Mouse (Mus musculus) heart, embryonic 13.5 days (tissue): Measurements from ENCODE around the gene Hs6st2. TPM values are rescaled to one million over a fixed set of nuclear protein-coding genes. Genes with fewer than 3 reads are reported as not detected.

Source experiments
- ATAC-seq: fragments of 200-750 bp; cut with Nextera tagmentation; 2 replicates; pipeline ENCODE4 v1.8.0; 2017; ENCODE audit warnings: moderate TSS enrichment; ENCODE audit not compliant: insufficient number of reproducible peaks, low FRiP score, low TSS enrichment; ENCODE audit errors: extremely low read depth
- H3K27ac ChIP-seq: fragments of 300-500 bp; sonication (generic); replicated peaks from 2 replicates; pipeline ENCODE4 v1.5.1; 2015; ENCODE audit warnings: moderate library complexity, mild to moderate bottlenecking, inconsistent platforms
- H3K27me3 ChIP-seq: fragments of 300-500 bp; sonication (generic); replicated peaks from 2 replicates; pipeline ENCODE4 v1.6.1; 2015; ENCODE audit warnings: mild to moderate bottlenecking, inconsistent platforms
- H3K36me3 ChIP-seq: fragments of 300-500 bp; sonication (generic); 2 replicates; pipeline ENCODE4 v1.6.1; 2015; ENCODE audit warnings: mild to moderate bottlenecking, inconsistent platforms
- H3K4me1 ChIP-seq: fragments of 300-500 bp; sonication (generic); 2 replicates; pipeline ENCODE4 v1.6.1; 2015; ENCODE audit warnings: inconsistent platforms
- H3K4me2 ChIP-seq: fragments of 300-500 bp; sonication (generic); 2 replicates; pipeline ENCODE4 v1.6.1; 2015; ENCODE audit warnings: inconsistent platforms, mild to moderate bottlenecking, moderate library complexity
- H3K4me3 ChIP-seq: fragments of 300-500 bp; sonication (generic); 2 replicates; pipeline ENCODE4 v1.5.1; 2015; ENCODE audit warnings: moderate library complexity, mild to moderate bottlenecking, inconsistent platforms
- H3K9ac ChIP-seq: fragments of 300-500 bp; sonication (generic); 2 replicates; pipeline ENCODE4 v1.6.1; 2015; ENCODE audit warnings: inconsistent platforms, mild to moderate bottlenecking, moderate library complexity
- H3K9me3 ChIP-seq: fragments of 300-500 bp; sonication (generic); 2 replicates; pipeline ENCODE4 v1.6.1; 2016; ENCODE audit warnings: inconsistent platforms
- WGBS: fragments of 180-500 bp; shearing (Covaris S2); methylation state at CpG from one replicate; pipeline ENCODE4 v1.1.7; 2015; ENCODE audit warnings: mixed read lengths; 5-methylcytosine and 5-hydroxymethylcytosine counted together
- polyA plus RNA-seq: library from polyadenylated mRNA; unstranded; fragments of >200 nt; fragmentation: Nextera tagmentation; extraction: Ambion mirVana; gene quantifications from 2 replicates; pipeline ENCODE4 v1.2.1, GENCODE M21; 2015

Gene Hs6st2
- polyA plus RNA-seq = 14.0 and 14.4 TPM in 2 replicates

GRCm38 (mm10) chrX:51681756-51682155 lies at the start of gene Hs6st2:
Gene Hs6st2, minus strand, starts transcription at chrX:51681856.
- 17% methylated on average over 5 of the region's 5 CpGs for WGBS
- H3K4me3 ChIP-seq = peak within 1 kb of the TSS; percentile 61
- H3K4me2 ChIP-seq = peak within 1 kb of the TSS; percentile 83
- H3K4me1 ChIP-seq = 0 out of 2 replicates have a peak, but pooled peaks cover 6% of the 10 kb centered on the region
- H3K9ac ChIP-seq = peak within 1 kb of the TSS; percentile 77
- peaks cover 44% of the 10 kb centered on the region for H3K27me3 ChIP-seq
- H3K9me3 ChIP-seq = no peaks in the 10 kb centered on the region
- no peak for ATAC-seq
- H3K27ac ChIP-seq = no peak within 1 kb of the TSS
- no peaks in the 10 kb centered on the region for H3K36me3 ChIP-seq

- Histone ChIP-seq H3K27me3 (no peaks in the 10 kb centered on the region), H3K4me2 (no peak overlapping the region), H3K9ac (no peak overlapping the region), H3K9me3 (no peaks in the 10 kb centered on the region), H3K36me3 (no peaks in the 10 kb centered on the region), H3K4me1 (peaks cover 11% of the 10 kb centered on the region), H3K27ac (peak overlapping the region; percentile 32; the same call in 1 of the 2 replicates), H3K4me3 (no peak overlapping the region)
- ATAC-seq = no peak
- WGBS = 24% methylated on average over 8 of the region's 8 CpGs
These were observed 32.6 kb upstream of the Hs6st2 start for GRCm38 (mm10) chrX:51714086-51714745.

- no peak overlapping the region for H3K4me3 ChIP-seq
- H3K4me2 ChIP-seq = no peak overlapping the region
- WGBS = 42% methylated on average over 1 of the region's 1 CpGs
- ATAC-seq = no peak
- no peaks in the 10 kb centered on the region for H3K27me3 ChIP-seq
- H3K9ac ChIP-seq = no peak overlapping the region
- no peaks in the 10 kb centered on the region for H3K9me3 ChIP-seq
- peaks cover 11% of the 10 kb centered on the region for H3K4me1 ChIP-seq
- H3K27ac ChIP-seq = no peak overlapping the region
- no peaks in the 10 kb centered on the region for H3K36me3 ChIP-seq
These were observed 31.3 kb upstream of the Hs6st2 start for GRCm38 (mm10) chrX:51712996-51713395.

- Histone ChIP-seq H3K9me3 (no peaks in the 10 kb centered on the region), H3K4me3 (no peak overlapping the region), H3K36me3 (no peaks in the 10 kb centered on the region), H3K4me2 (no peak overlapping the region), H3K4me1 (no peaks in the 10 kb centered on the region), H3K27me3 (peaks cover 10% of the 10 kb centered on the region; the same call in 1 of the 2 replicates), H3K27ac (no peak overlapping the region), H3K9ac (no peak overlapping the region)
- ATAC-seq = no peak
- 66% methylated on average over 4 of the region's 4 CpGs for WGBS
These were observed 21.2 kb upstream of the Hs6st2 start for GRCm38 (mm10) chrX:51702823-51703222.

GRCm38 (mm10) chrX:51699079-51699478 lies 17.4 kb upstream of the Hs6st2 start:
- no peaks in the 10 kb centered on the region for H3K9me3 ChIP-seq
- H3K4me1 ChIP-seq = no peaks in the 10 kb centered on the region
- WGBS = 37% methylated on average over 4 of the region's 4 CpGs
- H3K9ac ChIP-seq = no peak overlapping the region
- H3K4me2 ChIP-seq = no peak overlapping the region
- H3K27me3 ChIP-seq = 0 out of 2 replicates have a peak, but pooled peaks cover 7% of the 10 kb centered on the region
- no peaks in the 10 kb centered on the region for H3K36me3 ChIP-seq
- ATAC-seq = no peak
- no peak overlapping the region for H3K27ac ChIP-seq
- H3K4me3 ChIP-seq = no peak overlapping the region

GRCm38 (mm10) chrX:51686048-51686949 lies 4.6 kb upstream of the Hs6st2 start:
- ATAC-seq = no peak
- Histone ChIP-seq H3K4me3 (no peak overlapping the region), H3K4me1 (0 out of 2 replicates have a peak, but pooled peaks cover 6% of the 10 kb centered on the region), H3K9ac (no peak overlapping the region), H3K27ac (no peak overlapping the region), H3K27me3 (peaks cover 19% of the 10 kb centered on the region), H3K4me2 (no peak overlapping the region), H3K36me3 (no peaks in the 10 kb centered on the region), H3K9me3 (no peaks in the 10 kb centered on the region)
- WGBS = 53% methylated on average over 6 of the region's 6 CpGs

- no peak overlapping the region for H3K4me2 ChIP-seq
- no peak overlapping the region for H3K9ac ChIP-seq
- H3K27ac ChIP-seq = no peak overlapping the region
- H3K4me1 ChIP-seq = 0 out of 2 replicates have a peak, but pooled peaks cover 6% of the 10 kb centered on the region
- H3K4me3 ChIP-seq = no peak overlapping the region
- 68% methylated on average over 3 of the region's 3 CpGs for WGBS
- peaks cover 36% of the 10 kb centered on the region for H3K27me3 ChIP-seq
- no peaks in the 10 kb centered on the region for H3K9me3 ChIP-seq
- ATAC-seq = no peak
- no peaks in the 10 kb centered on the region for H3K36me3 ChIP-seq
These were observed 2.8 kb upstream of the Hs6st2 start for GRCm38 (mm10) chrX:51684336-51685056.

- peaks cover 44% of the 10 kb centered on the region for H3K27me3 ChIP-seq
- H3K27ac ChIP-seq = no peak overlapping the region
- no peak for ATAC-seq
- H3K9ac ChIP-seq = peak overlapping the region; percentile 77
- 6% methylated on average over 43 of the region's 43 CpGs for WGBS
- H3K9me3 ChIP-seq = no peaks in the 10 kb centered on the region
- H3K4me1 ChIP-seq = 0 out of 2 replicates have a peak, but pooled peaks cover 4% of the 10 kb centered on the region
- H3K4me3 ChIP-seq = peak overlapping the region; percentile 61
- H3K36me3 ChIP-seq = no peaks in the 10 kb centered on the region
- H3K4me2 ChIP-seq = peak overlapping the region; percentile 83
These were observed 437 bp downstream of the Hs6st2 start for GRCm38 (mm10) chrX:51681170-51681667.

- peak overlapping the region; percentile 61 for H3K4me3 ChIP-seq
- 13% methylated on average over 62 of the region's 70 CpGs for WGBS
- no peak for ATAC-seq
- H3K4me1 ChIP-seq = 0 out of 2 replicates have a peak, but pooled peaks cover 2% of the 10 kb centered on the region
- H3K4me2 ChIP-seq = peak overlapping the region; percentile 83
- no peak overlapping the region for H3K27ac ChIP-seq
- H3K9ac ChIP-seq = peak overlapping the region; percentile 77
- H3K27me3 ChIP-seq = peaks cover 44% of the 10 kb centered on the region
- no peaks in the 10 kb centered on the region for H3K36me3 ChIP-seq
- H3K9me3 ChIP-seq = no peaks in the 10 kb centered on the region
These were observed 1.1 kb downstream of the Hs6st2 start for GRCm38 (mm10) chrX:51680428-51681169.

GRCm38 (mm10) chrX:51679601-51680427 lies 1.8 kb downstream of the Hs6st2 start:
- Histone ChIP-seq H3K27me3 (peaks cover 44% of the 10 kb centered on the region), H3K9me3 (no peaks in the 10 kb centered on the region), H3K4me3 (peak overlapping the region; percentile 61), H3K27ac (no peak overlapping the region), H3K36me3 (no peaks in the 10 kb centered on the region), H3K9ac (peak overlapping the region; percentile 77), H3K4me2 (peak overlapping the region; percentile 83), H3K4me1 (0 out of 2 replicates have a peak, but pooled peaks cover 2% of the 10 kb centered on the region)
- 18% methylated on average over 46 of the region's 46 CpGs for WGBS
- ATAC-seq = no peak
